Mouse (Mus musculus) ES-E14 (cell line): ENCODE measurements around the gene Chmp6.

Experiments
- CHD2 ChIP-seq: IDR thresholded peaks from 2 replicates; pipeline ENCODE4 v1.6.1; 2014; ENCODE audit warnings: mild to moderate bottlenecking, low read depth, low read length, inconsistent platforms
- HCFC1 ChIP-seq: IDR thresholded peaks from 2 replicates; pipeline ENCODE4 v1.6.1; 2012; ENCODE audit warnings: low read length, inconsistent platforms, borderline replicate concordance; ENCODE audit not compliant: insufficient read depth
- MAFK ChIP-seq: IDR thresholded peaks from 2 replicates; pipeline ENCODE4 v1.6.1; 2014; ENCODE audit warnings: mild to moderate bottlenecking, low read depth, low read length, inconsistent platforms; ENCODE audit not compliant: insufficient read depth
- ZC3H11A ChIP-seq: IDR thresholded peaks from 2 replicates; pipeline ENCODE4 v1.6.1; 2012; ENCODE audit warnings: low read depth, mild to moderate bottlenecking, inconsistent platforms, low read length, borderline replicate concordance

DNA sequence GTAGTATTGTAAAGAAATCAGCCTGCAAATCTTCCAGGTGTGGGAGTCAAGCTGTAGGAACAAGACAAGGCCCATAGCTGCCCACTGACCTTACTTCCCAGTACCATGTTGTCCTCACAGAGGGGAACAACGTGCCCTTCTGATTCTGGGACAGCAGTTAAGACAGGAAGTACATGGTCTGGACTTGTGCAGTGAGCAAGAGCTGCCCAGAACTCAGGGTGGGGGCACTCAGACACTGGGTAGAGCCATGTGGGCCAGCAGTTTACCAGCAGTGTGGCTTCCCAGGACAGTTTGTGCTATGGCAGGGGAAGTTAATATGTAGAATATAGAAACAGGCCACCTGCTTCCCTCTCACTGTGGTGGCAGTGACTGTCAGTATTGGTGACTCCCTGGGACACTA is 38.4 kb upstream of the Chmp6 start:
- no peak for TF ChIP-seq MAFK
- TF ChIP-seq ZC3H11A = no peak
- TF ChIP-seq CHD2 = no peak
- no peak for TF ChIP-seq HCFC1
